Mouse (Mus musculus): ENCODE results near the gene Lum. TPM values are rescaled to one million over a fixed set of nuclear protein-coding genes. Genes with fewer than 3 reads are reported as not detected.

Gene Lum
- polyA plus RNA-seq, 1 experiment: not detected

GRCm38 (mm10) chr10:97606579-97606978 lies 41.7 kb downstream of the Lum start, which contains the start of gene Kera:
Kera (plus strand) TSS chr10:97606879.
- Histone ChIP-seq H3K36me3 (ENCODE audit: control insufficient read depth, insufficient read depth) (no peaks in the 10 kb centered on the region), H3K79me3 (ENCODE audit: low read depth) (no peaks in the 10 kb centered on the region), H3K27me3 (ENCODE audit: control insufficient read depth, insufficient read depth, insufficient read length) (no peaks in the 10 kb centered on the region), H3ac (ENCODE audit: control insufficient read depth, insufficient read length, low read depth) (no peak within 1 kb of the TSS), H3K79me2 (ENCODE audit: control insufficient read depth, insufficient read depth) (no peaks in the 10 kb centered on the region), H3K4me3 (ENCODE audit: insufficient read depth, poor library complexity, severe bottlenecking) (no peak within 1 kb of the TSS)
- no peak for TF ChIP-seq MYOD1 (IDR thresholded peaks at IDR 0.05; ENCODE audit: control insufficient read depth, insufficient read length, low read depth)
- no peak for TF ChIP-seq MYOG (IDR thresholded peaks at IDR 0.05; ENCODE audit: control insufficient read depth, extremely low read depth, insufficient read length)
- TF ChIP-seq FOSL1 (IDR thresholded peaks at IDR 0.05; ENCODE audit: insufficient read depth, low read length, poor library complexity, severe bottlenecking): no peak
- no peak for TF ChIP-seq CTCF (IDR thresholded peaks at IDR 0.05; ENCODE audit: control insufficient read depth, insufficient read depth, insufficient read length)
- TF ChIP-seq MAX (IDR thresholded peaks at IDR 0.05): no peak

Other genes with a start within 250 kb of the Lum start
- 0.07 TPM for gene Dcn, start 85.5 kb upstream of the Lum start, polyA plus RNA-seq (2012; fragmentation: generic; extraction: Trizol)
- gene Kera, start 41.8 kb downstream of the Lum start, polyA plus RNA-seq (2012; fragmentation: generic; extraction: Trizol): not detected
- gene Epyc, start 78.9 kb downstream of the Lum start, polyA plus RNA-seq (2012; fragmentation: generic; extraction: Trizol): not detected
- gene Ccer1, start 127.9 kb downstream of the Lum start, polyA plus RNA-seq (2012; fragmentation: generic; extraction: Trizol): not detected
- not detected for gene C030005K15Rik, start 161.6 kb downstream of the Lum start, polyA plus RNA-seq (2012; fragmentation: generic; extraction: Trizol)